Mouse (Mus musculus): ENCODE measurements around the gene Tln1. TPM values are rescaled to one million over a fixed set of nuclear protein-coding genes. Genes with fewer than 3 reads are reported as not detected.

Gene Tln1
- total and polyA plus RNA-seq, 3 experiments = 22.3 to 59.3 (median 50.1) TPM

DNA sequence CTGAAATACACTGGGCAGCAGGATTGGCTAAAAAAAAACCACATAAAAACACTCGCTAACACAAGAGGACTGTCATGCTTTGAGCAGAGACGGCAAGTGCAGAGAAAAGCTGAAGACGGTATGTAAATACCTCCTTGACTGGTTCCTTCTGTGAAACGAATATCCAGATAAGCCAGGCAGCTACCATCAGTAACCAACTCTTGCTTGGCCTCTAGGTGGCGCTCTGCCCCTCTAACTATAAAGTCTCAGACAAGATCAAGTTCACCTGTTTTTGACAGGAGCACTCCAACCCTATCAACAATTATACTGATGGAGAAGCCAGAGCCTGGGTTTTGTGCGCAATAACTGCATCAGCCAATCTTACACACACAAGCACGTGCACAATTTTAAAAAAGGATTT lies 31.9 kb downstream of the Tln1 start:
- TF ChIP-seq E2F4 (IDR thresholded peaks at IDR 0.05; ENCODE audit: insufficient replicate concordance, low read depth, low read length) (no peak), SMC3 (IDR thresholded peaks at IDR 0.05; ENCODE audit: low read depth, low read length) (peak; percentile 70), RAD21 (IDR thresholded peaks at IDR 0.05; ENCODE audit: low read depth, low read length) (peak; percentile 81), MAFK (IDR thresholded peaks at IDR 0.05; ENCODE audit: insufficient replicate concordance, low read length) (no peak), ELF1 (IDR thresholded peaks at IDR 0.05; ENCODE audit: low read depth, low read length) (0 out of 2 replicates have a peak, but pooled peaks have one; percentile 23), CTCF (conservative IDR thresholded peaks at IDR 0.05 in 1 of 2, IDR thresholded peaks at IDR 0.05 in 1 of 2; ENCODE audit: low read depth in 2 of 2, low read length in 2 of 2) (peak; percentile 84 to 85), HCFC1 (IDR thresholded peaks at IDR 0.05; ENCODE audit: low read depth, low read length) (no peak), NELFE (IDR thresholded peaks at IDR 0.05; ENCODE audit: low read depth, low read length) (0 out of 2 replicates have a peak, but pooled peaks have one; percentile 29), KAT2A (IDR thresholded peaks at IDR 0.05; ENCODE audit: insufficient replicate concordance, low read length) (no peak), POLR2AphosphoS2 (IDR thresholded peaks at IDR 0.05; ENCODE audit: low read depth, low read length) (no peak), TCF12 (IDR thresholded peaks at IDR 0.05; ENCODE audit: low read depth, low read length) (no peak), TBP (conservative IDR thresholded peaks at IDR 0.05; ENCODE audit: low read depth, low read length) (no peak), JUND (conservative IDR thresholded peaks at IDR 0.05; ENCODE audit: low read depth, low read length) (no peak)
- Histone ChIP-seq H3K27me3 (replicated peaks) (peaks cover 2% of the 10 kb centered on the region), H3K4me3 (replicated peaks in 1 of 3; ENCODE audit: low read depth in 2 of 3, low read length in 2 of 3, poor library complexity in 1 of 3) (no peak overlapping the region), H3K4me1 (ENCODE audit: control insufficient read depth in 1 of 2, insufficient read depth in 2 of 2) (peaks cover 0 to 5% of the 10 kb centered on the region in 2 experiments; a peak in 1 of 4 replicates), H3K79me2 (replicated peaks; ENCODE audit: control insufficient read depth, extremely low read depth, insufficient read depth, poor library complexity, severe bottlenecking) (no peaks in the 10 kb centered on the region), H3K9ac (ENCODE audit: insufficient read depth, low read depth) (no peak overlapping the region), H3K9me3 (replicated peaks; ENCODE audit: low read length) (peaks cover 3% of the 10 kb centered on the region), H3K27ac (ENCODE audit: insufficient read depth, low read depth) (no peak overlapping the region), H3K36me3 (replicated peaks in 1 of 2; ENCODE audit: control insufficient read depth in 1 of 2, insufficient read depth in 1 of 2, low read length in 1 of 2) (peaks cover 45 to 58% of the 10 kb centered on the region in 2 experiments), H3K4me2 (ENCODE audit: insufficient read depth, low read depth, poor library complexity, severe bottlenecking) (no peak overlapping the region)
- dilution Hi-C loops (cut with MboI; ENCODE audit: extremely low pct_ligation_motif_present, extremely low pct_unique_long_range_greater_than_20kb, low sequenced_read_pairs) = no loop called here
- DNase-seq (ENCODE audit: extremely low read depth) = peak; percentile 80
- in situ Hi-C loops (cut with MboI; ENCODE audit: low pct_ligation_motif_present, low pct_unique_long_range_greater_than_20kb, low sequenced_read_pairs) = no loop called here

DNA sequence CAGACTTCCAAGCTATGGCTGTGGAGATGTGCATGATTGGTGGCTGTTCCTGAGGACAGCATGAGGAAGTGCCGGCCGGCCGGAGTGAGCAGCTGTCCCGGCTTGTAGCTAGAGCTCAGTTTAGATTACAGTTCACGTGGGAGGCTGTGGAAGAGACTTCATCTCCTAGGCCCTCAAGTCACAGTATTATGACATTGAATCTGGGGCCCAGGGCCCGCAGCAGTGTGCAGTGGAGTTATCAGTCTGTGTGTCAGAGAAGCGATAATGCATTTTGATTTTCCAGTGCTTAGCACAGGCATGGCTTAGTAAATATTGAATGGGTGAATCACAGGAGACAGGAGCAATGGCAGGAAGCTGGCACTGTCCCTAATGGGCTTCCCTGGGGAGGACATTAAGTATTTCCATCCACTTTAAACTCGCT lies 32.4 kb downstream of the Tln1 start:
- Histone ChIP-seq H3K9me3 (replicated peaks; ENCODE audit: low read length) (peaks cover 3% of the 10 kb centered on the region), H3K9ac (ENCODE audit: insufficient read depth, low read depth) (no peak overlapping the region), H3K79me2 (replicated peaks; ENCODE audit: control insufficient read depth, extremely low read depth, insufficient read depth, poor library complexity, severe bottlenecking) (no peaks in the 10 kb centered on the region), H3K27ac (ENCODE audit: insufficient read depth, low read depth) (no peak overlapping the region), H3K36me3 (replicated peaks in 1 of 2; ENCODE audit: control insufficient read depth in 1 of 2, insufficient read depth in 1 of 2, low read length in 1 of 2) (peaks cover 40 to 53% of the 10 kb centered on the region in 2 experiments), H3K27me3 (replicated peaks) (peaks cover 7% of the 10 kb centered on the region), H3K4me1 (ENCODE audit: control insufficient read depth in 1 of 2, insufficient read depth in 2 of 2) (peaks cover 0 to 5% of the 10 kb centered on the region in 2 experiments; a peak in 1 of 4 replicates), H3K4me2 (ENCODE audit: insufficient read depth, low read depth, poor library complexity, severe bottlenecking) (no peak overlapping the region), H3K4me3 (replicated peaks in 1 of 3; ENCODE audit: low read depth in 2 of 3, low read length in 2 of 3, poor library complexity in 1 of 3) (no peak overlapping the region)
- dilution Hi-C loops (cut with MboI; ENCODE audit: extremely low pct_ligation_motif_present, extremely low pct_unique_long_range_greater_than_20kb, low sequenced_read_pairs) = no loop called here
- in situ Hi-C loops (cut with MboI; ENCODE audit: low pct_ligation_motif_present, low pct_unique_long_range_greater_than_20kb, low sequenced_read_pairs) = no loop called here
- no peak for DNase-seq (ENCODE audit: extremely low read depth)
- TF ChIP-seq SMC3 (IDR thresholded peaks at IDR 0.05; ENCODE audit: low read depth, low read length) = no peak
- no peak for TF ChIP-seq POLR2AphosphoS2 (IDR thresholded peaks at IDR 0.05; ENCODE audit: low read depth, low read length)
- no peak for TF ChIP-seq MYC (IDR thresholded peaks at IDR 0.05; ENCODE audit: low read depth, low read length)
- no peak for TF ChIP-seq ZKSCAN1 (IDR thresholded peaks at IDR 0.05; ENCODE audit: borderline replicate concordance, low read depth, low read length)
- no peak for TF ChIP-seq CTCF (conservative IDR thresholded peaks at IDR 0.05 in 1 of 2, IDR thresholded peaks at IDR 0.05 in 1 of 2; ENCODE audit: low read depth in 2 of 2, low read length in 2 of 2)
- no peak for TF ChIP-seq JUND (conservative IDR thresholded peaks at IDR 0.05; ENCODE audit: low read depth, low read length)
- TF ChIP-seq ZC3H11A (IDR thresholded peaks at IDR 0.05; ENCODE audit: low read depth, low read length) = no peak
- no peak for TF ChIP-seq KAT2A (IDR thresholded peaks at IDR 0.05; ENCODE audit: insufficient replicate concordance, low read length)
- TF ChIP-seq CHD2 (IDR thresholded peaks at IDR 0.05; ENCODE audit: low read length) = no peak
- TF ChIP-seq ETS1 (conservative IDR thresholded peaks at IDR 0.05; ENCODE audit: low read depth, low read length) = no peak
- TF ChIP-seq JUN (IDR thresholded peaks at IDR 0.05; ENCODE audit: insufficient read depth, low read depth, low read length) = no peak
- no peak for TF ChIP-seq UBTF (IDR thresholded peaks at IDR 0.05; ENCODE audit: low read depth, low read length)
- no peak for TF ChIP-seq IRF4 (IDR thresholded peaks at IDR 0.05; ENCODE audit: low read depth, low read length)
- TF ChIP-seq GABPA (IDR thresholded peaks at IDR 0.05; ENCODE audit: insufficient replicate concordance, low read depth, low read length) = no peak
- no peak for TF ChIP-seq MXI1 (IDR thresholded peaks at IDR 0.05; ENCODE audit: low read depth, low read length)
- TF ChIP-seq TBP (conservative IDR thresholded peaks at IDR 0.05; ENCODE audit: low read depth, low read length) = no peak
- TF ChIP-seq NRF1 (IDR thresholded peaks at IDR 0.05; ENCODE audit: low read depth, low read length) = no peak
- no peak for TF ChIP-seq ZNF384 (IDR thresholded peaks at IDR 0.05; ENCODE audit: low read depth, low read length)
- no peak for TF ChIP-seq RAD21 (IDR thresholded peaks at IDR 0.05; ENCODE audit: low read depth, low read length)
- TF ChIP-seq USF1 (IDR thresholded peaks at IDR 0.05; ENCODE audit: low read depth, low read length) = no peak
